Mouse (Mus musculus): Measurements from ENCODE around the gene Cstl1. TPM values are rescaled to one million over a fixed set of nuclear protein-coding genes. Genes with fewer than 3 reads are reported as not detected.
"Not testable (repeated sequence)": the region's sequence is repeated elsewhere in the genome, so short reads cannot be mapped to it uniquely, and the experiment has no call there.

Gene Cstl1
- polyA plus RNA-seq, 1 experiment from 2014 or later, result not detected

DNA sequence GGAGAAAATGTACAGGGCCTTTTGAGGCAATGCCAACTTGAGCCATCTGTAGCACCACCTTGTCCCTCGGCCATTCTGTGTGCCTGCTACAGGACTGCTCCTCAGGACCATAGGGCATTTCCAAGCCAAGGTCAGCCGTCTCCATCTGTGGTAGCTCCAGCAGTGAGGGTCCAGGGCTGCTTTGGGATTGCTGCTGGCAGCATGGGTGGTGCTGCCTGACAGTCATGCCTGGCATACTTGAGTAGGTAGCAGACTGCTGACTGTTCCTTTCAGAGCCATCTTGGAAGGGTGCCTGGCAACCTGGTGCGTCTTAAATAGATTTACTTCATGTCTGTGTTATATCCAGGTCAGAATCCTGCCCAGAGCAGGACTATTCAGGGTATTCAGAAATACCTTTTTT lies 7.2 kb upstream of the Cstl1 start:
- Histone ChIP-seq H3K27ac (ENCODE audit: low read depth, low read length) (no peak overlapping the region), H3K27me3 (ENCODE audit: control insufficient read depth, insufficient read depth, low read length) (no peaks in the 10 kb centered on the region), H3K36me3 (ENCODE audit: control insufficient read depth, insufficient read depth, low read length) (no peaks in the 10 kb centered on the region), H3K9ac (replicated peaks; ENCODE audit: low read depth, low read length) (no peak overlapping the region), H3K4me1 (ENCODE audit: control insufficient read depth, insufficient read depth, low read length) (no peaks in the 10 kb centered on the region), H3K4me3 (ENCODE audit: low read depth, low read length) (no peak overlapping the region), H3K9me3 (ENCODE audit: control insufficient read depth, low read length) (no peaks in the 10 kb centered on the region), H3K4me2 (ENCODE audit: low read depth, low read length) (no peak overlapping the region)
- 81% methylated on average over 3 of the region's 3 CpGs for WGBS
- no peak for ATAC-seq (ENCODE audit: low read depth)

DNA sequence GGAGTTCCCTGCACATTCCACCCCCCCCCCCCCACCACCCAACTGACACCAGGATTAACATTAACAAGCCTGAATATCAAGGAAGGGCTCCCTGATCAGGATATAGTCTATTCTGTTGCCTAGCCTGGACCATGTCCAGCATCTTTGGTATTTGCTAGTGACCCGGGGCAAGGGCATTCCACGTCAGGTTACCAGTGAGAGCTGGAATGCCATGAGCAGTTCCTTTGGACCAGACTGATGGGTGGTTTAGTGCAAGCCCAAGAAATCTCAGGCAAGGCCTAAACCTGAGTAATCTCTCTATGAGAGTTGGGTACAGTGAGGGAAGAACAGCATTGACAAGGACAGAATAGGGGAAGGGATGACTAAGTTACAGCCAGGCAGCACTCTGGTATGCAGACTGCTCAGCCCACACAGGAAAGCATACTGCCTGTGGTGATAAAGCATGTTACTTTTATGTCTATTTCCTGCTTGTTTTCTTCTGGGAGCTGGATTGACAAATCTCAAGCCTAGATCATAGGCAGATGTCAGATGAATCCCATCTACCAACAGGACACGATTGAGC lies 6.2 kb upstream of the Cstl1 start:
- no peak overlapping the region for H3K4me3 ChIP-seq (ENCODE audit: low read depth, low read length)
- H3K9me3 ChIP-seq (ENCODE audit: control insufficient read depth, low read length), result no peaks in the 10 kb centered on the region
- H3K27ac ChIP-seq (ENCODE audit: low read depth, low read length), result no peak overlapping the region
- no peak overlapping the region for H3K9ac ChIP-seq (replicated peaks; ENCODE audit: low read depth, low read length)
- H3K4me2 ChIP-seq (ENCODE audit: low read depth, low read length), result no peak overlapping the region
- no peaks in the 10 kb centered on the region for H3K36me3 ChIP-seq (ENCODE audit: control insufficient read depth, insufficient read depth, low read length)
- H3K4me1 ChIP-seq (ENCODE audit: control insufficient read depth, insufficient read depth, low read length), result no peaks in the 10 kb centered on the region
- 85% methylated on average over 3 of the region's 3 CpGs for WGBS
- H3K27me3 ChIP-seq (ENCODE audit: control insufficient read depth, insufficient read depth, low read length), result no peaks in the 10 kb centered on the region
- ATAC-seq (ENCODE audit: low read depth), result no peak

DNA sequence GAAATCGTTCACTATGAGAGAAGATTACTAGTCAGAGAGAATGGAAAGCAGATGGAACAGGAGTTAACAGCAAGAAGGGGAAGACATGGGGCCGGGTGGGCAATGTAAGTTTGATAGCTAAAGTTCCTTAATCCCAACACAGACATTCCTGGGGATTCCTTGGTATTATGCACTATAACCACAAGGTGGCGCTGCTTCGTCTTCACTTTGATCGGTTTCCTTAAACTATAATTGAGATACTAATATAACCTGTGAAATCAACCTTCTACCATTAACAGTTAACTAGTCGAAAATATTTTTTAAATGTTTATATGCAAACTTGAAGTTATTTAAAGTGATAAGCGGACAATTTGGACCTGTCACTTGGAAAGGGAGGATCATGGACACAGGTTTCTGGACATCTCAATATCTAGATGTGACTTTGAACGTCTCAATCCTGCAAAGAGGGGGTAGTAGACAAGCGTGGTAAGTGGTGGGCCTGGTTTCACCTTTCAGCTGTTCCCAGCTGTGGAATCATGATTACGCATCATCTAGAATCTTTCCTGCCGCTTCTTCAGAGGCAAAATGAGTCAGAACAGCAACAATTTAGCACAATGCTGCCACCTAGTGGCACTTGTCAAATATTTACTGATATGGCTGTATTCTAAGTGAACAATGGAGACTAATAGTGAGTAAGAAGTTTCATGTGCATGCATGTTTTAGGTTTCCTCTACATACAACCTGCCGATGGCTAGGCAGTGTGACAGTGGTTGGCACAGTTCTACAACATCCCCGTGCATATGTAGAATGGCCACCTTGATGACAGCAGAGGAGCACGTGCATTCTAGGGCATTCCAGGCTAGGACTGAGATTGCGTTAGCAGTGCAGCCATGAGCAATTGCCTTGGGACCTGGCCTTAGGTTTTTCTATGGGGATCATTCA lies 2.0 kb downstream of the Cstl1 start:
- H3K9ac ChIP-seq (replicated peaks; ENCODE audit: low read depth, low read length), result 0 out of 2 replicates have a peak overlapping the region, but pooled peaks have one; percentile 29

DNA sequence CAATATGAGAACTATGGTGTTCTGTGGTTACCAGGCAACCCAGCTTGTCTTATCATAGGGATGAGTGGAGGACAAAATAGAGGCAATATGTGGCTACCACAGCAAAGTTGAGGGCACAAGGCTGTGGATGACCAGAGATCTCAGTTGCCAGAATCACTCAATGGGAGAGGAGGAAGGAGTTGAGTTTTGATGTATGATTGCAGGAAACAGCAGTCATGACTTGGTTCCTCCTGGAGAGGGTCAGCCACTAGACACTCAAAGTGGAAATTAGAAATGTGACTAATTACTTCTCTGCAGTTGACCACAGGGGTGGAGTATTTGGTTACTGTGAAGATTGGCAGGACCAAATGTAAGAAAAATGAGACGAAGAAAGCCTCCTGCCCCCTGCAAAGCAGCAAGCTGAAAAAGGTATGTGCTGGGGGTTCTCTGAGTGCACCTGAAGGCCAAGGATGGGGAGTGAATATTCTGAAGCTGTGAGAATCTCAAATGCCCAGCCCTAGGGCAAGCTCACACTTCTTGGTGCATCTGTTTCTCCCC lies 4.2 kb downstream of the Cstl1 start:
- no peak overlapping the region for H3K4me2 ChIP-seq (ENCODE audit: low read depth, low read length)
- H3K4me3 ChIP-seq (ENCODE audit: low read depth, low read length), result no peak overlapping the region
- no peaks in the 10 kb centered on the region for H3K9me3 ChIP-seq (ENCODE audit: control insufficient read depth, low read length)
- H3K36me3 ChIP-seq (ENCODE audit: control insufficient read depth, insufficient read depth, low read length), result no peaks in the 10 kb centered on the region
- no peaks in the 10 kb centered on the region for H3K4me1 ChIP-seq (ENCODE audit: control insufficient read depth, insufficient read depth, low read length)
- no peak for ATAC-seq (ENCODE audit: low read depth)
- H3K9ac ChIP-seq (replicated peaks; ENCODE audit: low read depth, low read length), result no peak overlapping the region
- WGBS, result 71% methylated on average over 1 of the region's 1 CpGs
- no peaks in the 10 kb centered on the region for H3K27me3 ChIP-seq (ENCODE audit: control insufficient read depth, insufficient read depth, low read length)
- H3K27ac ChIP-seq (ENCODE audit: low read depth, low read length), result no peak overlapping the region

More for the DNA sequence above, 2.0 kb downstream of the Cstl1 start:
- Histone ChIP-seq H3K4me2 (ENCODE audit: low read depth, low read length) (peak overlapping the region; percentile 56), H3K4me3 (ENCODE audit: low read depth, low read length) (peak overlapping the region; percentile 31), H3K9me3 (ENCODE audit: control insufficient read depth, low read length) (no peaks in the 10 kb centered on the region), H3K4me1 (ENCODE audit: control insufficient read depth, insufficient read depth, low read length) (no peaks in the 10 kb centered on the region), H3K27ac (ENCODE audit: low read depth, low read length) (no peak overlapping the region), H3K27me3 (ENCODE audit: control insufficient read depth, insufficient read depth, low read length) (no peaks in the 10 kb centered on the region), H3K36me3 (ENCODE audit: control insufficient read depth, insufficient read depth, low read length) (no peaks in the 10 kb centered on the region)
- peak; percentile 94 for ATAC-seq (ENCODE audit: low read depth)
- 19% methylated on average over 15 of the region's 15 CpGs for WGBS

DNA sequence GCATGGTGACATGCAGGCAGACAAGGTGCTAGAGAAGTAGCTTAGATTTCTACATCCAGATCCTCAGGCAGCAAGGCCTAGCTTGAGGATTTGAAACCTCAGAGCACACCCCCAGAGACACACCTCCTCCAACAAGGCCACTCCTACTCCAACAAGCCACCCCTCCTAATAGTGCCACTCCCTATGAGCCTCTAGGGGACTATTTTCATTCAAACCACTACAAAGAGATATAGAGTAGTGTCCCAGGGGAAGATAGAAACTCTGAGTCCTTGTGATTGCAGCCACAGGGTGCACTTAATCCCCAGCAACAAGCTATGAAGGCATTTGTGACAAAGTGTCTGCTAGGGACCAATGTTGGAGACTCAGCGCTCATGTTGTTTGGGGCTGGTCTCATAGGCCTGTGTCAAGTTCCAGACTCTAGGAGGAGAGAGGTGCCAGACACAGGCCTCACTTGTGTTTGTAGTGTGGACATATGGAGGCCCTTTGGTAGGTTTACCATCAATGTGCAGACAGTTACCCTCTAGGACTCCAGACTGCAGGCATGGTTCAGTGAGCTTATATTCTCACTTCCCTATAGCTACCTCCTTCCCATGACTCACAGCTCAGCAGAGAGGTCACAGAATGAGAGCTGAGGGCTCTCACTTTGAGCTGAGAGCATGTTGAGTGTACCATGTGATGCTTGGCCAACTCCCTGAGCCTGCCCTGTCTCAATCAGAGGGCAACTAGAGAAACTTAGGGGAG lies 13.7 kb downstream of the Cstl1 start:
- H3K9ac ChIP-seq (replicated peaks; ENCODE audit: low read depth, low read length), result no peak overlapping the region
- H3K27ac ChIP-seq (ENCODE audit: low read depth, low read length), result no peak overlapping the region
- H3K27me3 ChIP-seq (ENCODE audit: control insufficient read depth, insufficient read depth, low read length), result no peaks in the 10 kb centered on the region
- ATAC-seq (ENCODE audit: low read depth), result no peak
- H3K4me2 ChIP-seq (ENCODE audit: low read depth, low read length), result no peak overlapping the region
- no peak overlapping the region for H3K4me3 ChIP-seq (ENCODE audit: low read depth, low read length)
- no peaks in the 10 kb centered on the region for H3K36me3 ChIP-seq (ENCODE audit: control insufficient read depth, insufficient read depth, low read length)
- WGBS, result 100% methylated on average over 1 of the region's 1 CpGs
- H3K9me3 ChIP-seq (ENCODE audit: control insufficient read depth, low read length), result no peaks in the 10 kb centered on the region
- no peaks in the 10 kb centered on the region for H3K4me1 ChIP-seq (ENCODE audit: control insufficient read depth, insufficient read depth, low read length)

DNA sequence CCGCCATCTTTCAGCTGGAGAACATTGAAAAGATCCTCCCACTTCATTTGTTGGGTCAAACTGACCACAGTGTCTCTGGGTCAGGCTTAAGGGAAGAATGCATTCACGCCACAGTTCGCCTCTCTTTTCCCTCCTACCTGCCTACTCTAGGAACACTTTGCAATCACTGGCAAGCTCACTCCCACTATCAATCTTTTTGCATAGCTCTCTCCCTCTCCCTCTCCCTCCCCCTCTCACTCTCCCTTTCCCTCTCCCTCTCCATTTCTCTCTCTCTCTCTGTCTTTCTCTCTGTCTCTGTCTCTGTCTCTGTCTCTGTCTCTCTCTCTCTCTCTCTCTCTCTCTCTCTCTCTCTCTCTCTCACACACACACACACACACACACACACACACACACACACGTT lies 21.2 kb downstream of the Cstl1 start, which contains the start of gene Cst11:
Gene Cst11, minus strand, starts transcription at position 101 of the 400 bp plus-strand sequence.
- not testable (repeated sequence) for ATAC-seq (ENCODE audit: low read depth); H3K9me3 ChIP-seq (ENCODE audit: control insufficient read depth, low read length); H3K4me2 ChIP-seq (ENCODE audit: low read depth, low read length); H3K4me3 ChIP-seq (ENCODE audit: low read depth, low read length); H3K27ac ChIP-seq (ENCODE audit: low read depth, low read length); H3K4me1 ChIP-seq (ENCODE audit: control insufficient read depth, insufficient read depth, low read length); H3K27me3 ChIP-seq (ENCODE audit: control insufficient read depth, insufficient read depth, low read length); H3K9ac ChIP-seq (replicated peaks; ENCODE audit: low read depth, low read length); H3K36me3 ChIP-seq (ENCODE audit: control insufficient read depth, insufficient read depth, low read length)
- 85% methylated on average over 4 of the region's 4 CpGs for WGBS

DNA sequence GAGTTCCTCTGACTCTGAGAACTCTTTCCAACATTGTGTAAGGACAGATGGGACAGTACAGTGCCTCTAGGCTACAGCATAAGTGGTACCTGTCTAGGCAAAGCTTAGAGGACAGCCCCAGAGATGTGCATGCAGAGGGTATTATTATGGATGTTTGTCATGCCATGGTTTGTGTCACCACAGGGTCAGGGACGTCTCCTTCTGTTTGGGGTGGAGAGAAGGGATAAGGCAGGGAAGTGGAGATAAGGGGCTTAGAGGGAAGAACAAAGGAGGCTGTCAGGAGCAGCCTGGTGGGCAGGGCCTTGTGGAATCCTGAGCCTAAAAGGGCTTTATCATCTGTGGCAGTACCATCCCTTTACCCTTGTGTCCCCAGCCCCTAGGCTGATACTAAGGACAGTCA lies 31.6 kb downstream of the Cstl1 start, which contains the start of gene 8030411F24Rik:
Gene 8030411F24Rik, plus strand, starts transcription at position 301 of the 400 bp plus-strand sequence.
- Histone ChIP-seq H3K4me3 (ENCODE audit: low read depth, low read length) (no peak within 1 kb of the TSS), H3K27me3 (ENCODE audit: control insufficient read depth, insufficient read depth, low read length) (no peaks in the 10 kb centered on the region), H3K4me2 (ENCODE audit: low read depth, low read length) (no peak within 1 kb of the TSS), H3K4me1 (ENCODE audit: control insufficient read depth, insufficient read depth, low read length) (no peaks in the 10 kb centered on the region), H3K27ac (ENCODE audit: low read depth, low read length) (no peak within 1 kb of the TSS), H3K9ac (replicated peaks; ENCODE audit: low read depth, low read length) (no peak within 1 kb of the TSS), H3K36me3 (ENCODE audit: control insufficient read depth, insufficient read depth, low read length) (no peaks in the 10 kb centered on the region), H3K9me3 (ENCODE audit: control insufficient read depth, low read length) (no peaks in the 10 kb centered on the region)
- 28% methylated on average over 1 of the region's 1 CpGs for WGBS
- no peak for ATAC-seq (ENCODE audit: low read depth)

DNA sequence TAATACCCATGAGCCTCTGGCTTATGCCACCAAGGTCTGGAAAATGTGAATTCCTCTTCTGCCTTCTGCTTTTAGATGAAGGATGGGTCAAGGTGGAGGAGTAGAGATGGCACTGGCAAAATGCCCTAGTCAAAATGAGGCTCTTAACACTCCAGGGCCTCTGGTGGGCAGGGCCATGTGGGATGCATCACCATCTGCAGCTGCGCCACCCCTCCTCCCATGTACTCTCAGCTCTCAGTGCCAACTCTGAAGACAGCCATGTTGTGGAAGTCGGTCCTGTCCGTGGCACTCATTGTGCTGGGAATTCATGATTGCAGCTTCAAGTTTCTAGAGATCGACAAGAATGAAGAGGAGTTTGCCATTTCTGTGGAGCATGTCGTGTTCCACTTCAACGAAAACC lies 39.0 kb downstream of the Cstl1 start, which contains the start of gene Cst12:
Gene Cst12, plus strand, starts transcription at position 220 of the 400 bp plus-strand sequence.
- H3K36me3 ChIP-seq (ENCODE audit: control insufficient read depth, insufficient read depth, low read length), result no peaks in the 10 kb centered on the region
- 95% methylated on average over 6 of the region's 6 CpGs for WGBS
- H3K4me3 ChIP-seq (ENCODE audit: low read depth, low read length), result no peak within 1 kb of the TSS

More for the DNA sequence above, 39.0 kb downstream of the Cstl1 start, which contains the start of gene Cst12:
- H3K9me3 ChIP-seq (ENCODE audit: control insufficient read depth, low read length), result no peaks in the 10 kb centered on the region
- no peak within 1 kb of the TSS for H3K9ac ChIP-seq (replicated peaks; ENCODE audit: low read depth, low read length)
- H3K27ac ChIP-seq (ENCODE audit: low read depth, low read length), result no peak within 1 kb of the TSS
- no peak for ATAC-seq (ENCODE audit: low read depth)
- H3K27me3 ChIP-seq (ENCODE audit: control insufficient read depth, insufficient read depth, low read length), result no peaks in the 10 kb centered on the region
- H3K4me1 ChIP-seq (ENCODE audit: control insufficient read depth, insufficient read depth, low read length), result no peaks in the 10 kb centered on the region
- no peak within 1 kb of the TSS for H3K4me2 ChIP-seq (ENCODE audit: low read depth, low read length)
